In genomic region chr12:46801311-46801710, GRCm38 (mm10) we compare ENCODE assay signal across 18 mouse cellular contexts. TPM values are rescaled to one million over a fixed set of nuclear protein-coding genes. Genes with fewer than 3 reads are reported as not detected.
A peak's percentile ranks its signal among the peaks of the same experiment; 100 is the strongest.
DNase-seq lines count a peak whose midpoint lies in the region; TF ChIP-seq lines count a peak whose summit lies in the region.
"Had no signal": no experiment of that assay in that cellular context is flagged by ENCODE, and none has a peak within 500 bp of the region (broad histone marks: within the 10 kb centered on the region; RNA-seq: fewer than 3 reads in every experiment).

No protein-coding gene starts in this region.

- no peak for TF ChIP-seq RAD21 in MEL (IDR thresholded peaks at IDR 0.05; ENCODE audit: low read depth, low read length)

- H3K27me3 ChIP-seq in cerebellum, adult 2 months (ENCODE audit: control insufficient read depth, insufficient read depth, low read length): no peaks in the 10 kb centered on the region
- no peaks in the 10 kb centered on the region for H3K27me3 ChIP-seq in MEL (ENCODE audit: control insufficient read depth in 1 of 2, insufficient read depth in 2 of 2, low read length in 2 of 2)
- H3K27me3 ChIP-seq: forebrain, embryonic 13.5 days; hindbrain, embryonic 13.5 days had no signal

- peaks cover 0 to 2% of the 10 kb centered on the region in 2 experiments; a peak in 1 of 4 replicates for H3K36me3 ChIP-seq in MEL (ENCODE audit: control insufficient read depth in 1 of 2, insufficient read depth in 2 of 2, low read length in 2 of 2)
- H3K36me3 ChIP-seq: hindbrain, embryonic 13.5 days had no signal

- no peaks in the 10 kb centered on the region for H3K79me2 ChIP-seq in MEL (ENCODE audit: control insufficient read depth, insufficient read depth, low read length, poor library complexity)

- H3K4me1 ChIP-seq in cerebellum, adult 2 months (ENCODE audit: control insufficient read depth, insufficient read depth, low read length): peaks cover 10% of the 10 kb centered on the region; the same call in 1 of the 2 replicates
- H3K4me1 ChIP-seq in MEL (ENCODE audit: control insufficient read depth in 1 of 2, insufficient read depth in 2 of 2, low read length in 2 of 2): peaks cover 0 to 5% of the 10 kb centered on the region in 2 experiments; a peak in 2 of 4 replicates
- H3K4me1 ChIP-seq: forebrain, embryonic 10.5 days; forebrain, embryonic 13.5 days; hindbrain, embryonic 10.5 days; hindbrain, embryonic 13.5 days had no signal

- TF ChIP-seq CTCF in cerebellum, adult 2 months (IDR thresholded peaks at IDR 0.05; ENCODE audit: borderline replicate concordance, insufficient read depth, low read depth, low read length): no peak
- TF ChIP-seq CTCF in gastrocnemius, adult 2 months (IDR thresholded peaks at IDR 0.05): no peak
- TF ChIP-seq CTCF in MEL (IDR thresholded peaks at IDR 0.05 in 2 of 3, conservative IDR thresholded peaks at IDR 0.05 in 1 of 3; ENCODE audit: control insufficient read depth in 1 of 3, insufficient read depth in 1 of 3, low read depth in 2 of 3, low read length in 3 of 3, poor library complexity in 1 of 3, severe bottlenecking in 1 of 3): no peak

- 92% methylated on average over 1 of the region's 1 CpGs for WGBS in cerebellum, adult 2 months

- no peak for TF ChIP-seq POLR2A in cerebellum, adult 2 months (IDR thresholded peaks at IDR 0.05; ENCODE audit: borderline replicate concordance, insufficient read depth, low read length)
- no peak for TF ChIP-seq POLR2A in MEL (IDR thresholded peaks at IDR 0.05; ENCODE audit: control insufficient read depth in 1 of 2, insufficient read depth in 1 of 2, low read depth in 1 of 2, low read length in 2 of 2, poor library complexity in 1 of 2)

- peak in 1 of 2 experiments; percentile 72 for DNase-seq in cerebellum, adult 2 months
- no peak for DNase-seq in cerebellum, adult 11 months
- DNase-seq in gastrocnemius, adult 2 months: peak; percentile 9
- DNase-seq in gastrocnemius, adult 18-20 months (ENCODE audit: low spot score): no peak
- no peak for DNase-seq in MEL (ENCODE audit: low read depth, low spot score)
- DNase-seq in brain, adult 2 months (ENCODE audit: low read depth, low spot score): peak; percentile 63
- no peak for DNase-seq in embryo, embryonic 9.5 days (ENCODE audit: extremely low spot score)
- DNase-seq in right cerebral cortex, postnatal 10 days (ENCODE audit: low spot score in 2 of 2): no peak
- DNase-seq: adrenal gland, adult 2 months; adrenal gland, postnatal 14 days; embryo, embryonic 11 days; gastrocnemius, postnatal 14 days; heart, adult 11 months; kidney, adult 2 months had no signal

- H3K9me3 ChIP-seq in MEL (replicated peaks; ENCODE audit: insufficient read depth, low read length): no peaks in the 10 kb centered on the region
- H3K9me3 ChIP-seq: forebrain, embryonic 10.5 days; forebrain, embryonic 13.5 days; hindbrain, embryonic 10.5 days; hindbrain, embryonic 13.5 days had no signal

- TF ChIP-seq EP300 in MEL (IDR thresholded peaks at IDR 0.05; ENCODE audit: low read depth in 1 of 2, low read length in 2 of 2): no peak

- H3K4me3 ChIP-seq in cerebellum, adult 2 months (replicated peaks; ENCODE audit: insufficient read depth, low read depth, low read length): no peak overlapping the region
- H3K4me3 ChIP-seq in gastrocnemius, adult 2 months: no peak overlapping the region
- no peak overlapping the region for H3K4me3 ChIP-seq in MEL (ENCODE audit: control insufficient read depth in 1 of 2, insufficient read depth in 1 of 2, low read depth in 2 of 2, low read length in 2 of 2)
- H3K4me3 ChIP-seq: forebrain, embryonic 10.5 days; forebrain, embryonic 13.5 days; hindbrain, embryonic 10.5 days; hindbrain, embryonic 13.5 days had no signal

- peak overlapping the region; percentile 92 for H3K27ac ChIP-seq in cerebellum, adult 2 months (ENCODE audit: insufficient read depth, low read length)
- no peak overlapping the region for H3K27ac ChIP-seq in gastrocnemius, adult 2 months
- no peak overlapping the region for H3K27ac ChIP-seq in MEL (ENCODE audit: control insufficient read depth, low read depth, low read length)
- H3K27ac ChIP-seq: forebrain, embryonic 10.5 days; forebrain, embryonic 13.5 days; hindbrain, embryonic 10.5 days; hindbrain, embryonic 13.5 days had no signal

- H3K9ac ChIP-seq in MEL (ENCODE audit: control insufficient read depth, low read depth, low read length, poor library complexity, severe bottlenecking): no peak overlapping the region
- H3K9ac ChIP-seq: forebrain, embryonic 13.5 days; hindbrain, embryonic 13.5 days had no signal

- intact Hi-C loops in gastrocnemius, adult 2 months (cut with DNase I): no loop called here

TF ChIP-seq in MEL, 35 proteins besides CTCF, POLR2A, EP300 and RAD21:
- peak; percentile 56; the same call in 1 of the 2 replicates for TF ChIP-seq MEF2A (IDR thresholded peaks at IDR 0.05; ENCODE audit: extremely low read depth, insufficient replicate concordance, low read depth, low read length, poor library complexity, severe bottlenecking)
- no peak for TF ChIP-seq ELF1 (IDR thresholded peaks at IDR 0.05; ENCODE audit: low read depth, low read length)

RNA-seq across cellular contexts. Expression of gene Nova1, which starts 17.4 kb away (rescaled TPM):
- polyA plus RNA-seq in cerebellum, adult 2 months (2012; rRNA removed): 37.7 and 43.0 TPM in 2 replicates
- 1 to 10 TPM; 3.9 to 5.6 TPM for total RNA-seq in gastrocnemius, adult 2 months (2021)
- 1 to 10 TPM; 3.1 to 3.3 TPM for total RNA-seq in gastrocnemius, adult 18-20 months (2021)
- 0.42 and 0.46 TPM in 2 replicates for total RNA-seq in MEL (2012; rRNA removed)
- polyA plus RNA-seq in MEL (2012; ENCODE audit: insufficient read depth in 1 of 2, insufficient read length in 2 of 2, low read depth in 1 of 2, low replicate concordance in 2 of 2, missing spikeins in 1 of 2): 1 to 10 TPM in 1 of 2 experiments, not detected in 1; 2.3 TPM

Comparison
In these comparisons a context has a peak if more than half of its experiments do, and no peak if none do; other contexts are left out.
1. DNase-seq: peak in gastrocnemius, adult 2 months (single experiment) and brain, adult 2 months (single experiment); none in cerebellum, adult 11 months (single experiment), gastrocnemius, adult 18-20 months (single experiment), MEL (single experiment), embryo, embryonic 9.5 days (single experiment) and right cerebral cortex, postnatal 10 days (0 of 2).